Mouse (Mus musculus): ENCODE measurements around the gene Il7r.
A peak's percentile ranks its signal among the peaks of the same experiment; 100 is the strongest.

The Il7r gene

DNA sequence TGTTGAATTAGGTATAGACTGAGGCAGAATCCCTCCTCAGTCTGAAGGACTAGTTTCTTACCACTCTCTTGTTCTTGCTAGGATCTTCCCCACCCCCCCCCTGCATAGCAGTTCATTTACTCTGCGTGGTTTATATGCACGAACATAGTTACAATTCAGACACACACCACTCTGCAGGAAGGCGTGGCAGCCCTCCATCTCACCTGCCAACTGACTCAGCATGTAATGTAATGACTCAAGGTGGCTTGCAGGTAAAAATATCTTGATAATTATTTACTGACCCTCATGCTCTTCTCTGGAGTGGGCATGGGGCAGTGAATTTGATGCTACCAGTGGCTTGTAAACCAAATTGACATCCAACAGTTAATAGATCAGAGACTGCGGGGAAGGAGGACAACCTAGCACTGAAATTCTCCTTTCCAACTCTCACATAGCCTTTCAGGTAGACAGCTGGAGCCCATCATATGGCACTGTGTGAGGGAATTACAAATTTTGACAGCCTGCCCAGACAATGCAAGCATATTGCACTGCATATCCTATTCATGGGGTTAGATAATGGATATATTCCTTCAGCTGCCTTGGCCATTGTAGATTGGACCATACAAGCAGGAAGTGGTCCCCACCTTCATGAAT, 58.8 kb downstream of the Il7r start:
- DNase-seq: peak; percentile 18

DNA sequence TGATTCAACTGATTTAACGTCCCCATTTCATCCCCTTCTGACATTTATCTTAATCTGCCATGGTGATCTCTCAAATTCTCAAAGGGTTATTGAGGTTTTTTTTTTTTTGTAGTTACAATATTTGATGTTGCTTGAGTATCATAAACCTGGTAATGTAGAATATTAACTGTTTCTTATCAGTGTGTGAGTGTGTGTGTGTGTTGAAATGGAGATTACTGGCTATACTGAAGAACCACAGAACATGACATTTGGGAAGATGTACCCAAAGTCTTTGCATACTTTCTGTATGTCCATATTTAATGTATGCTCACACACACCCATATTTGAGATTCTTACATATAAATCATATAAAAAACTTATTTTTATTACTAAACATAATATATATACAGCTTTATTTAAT, 65.9 kb downstream of the Il7r start:
- DNase-seq: no peak

DNA sequence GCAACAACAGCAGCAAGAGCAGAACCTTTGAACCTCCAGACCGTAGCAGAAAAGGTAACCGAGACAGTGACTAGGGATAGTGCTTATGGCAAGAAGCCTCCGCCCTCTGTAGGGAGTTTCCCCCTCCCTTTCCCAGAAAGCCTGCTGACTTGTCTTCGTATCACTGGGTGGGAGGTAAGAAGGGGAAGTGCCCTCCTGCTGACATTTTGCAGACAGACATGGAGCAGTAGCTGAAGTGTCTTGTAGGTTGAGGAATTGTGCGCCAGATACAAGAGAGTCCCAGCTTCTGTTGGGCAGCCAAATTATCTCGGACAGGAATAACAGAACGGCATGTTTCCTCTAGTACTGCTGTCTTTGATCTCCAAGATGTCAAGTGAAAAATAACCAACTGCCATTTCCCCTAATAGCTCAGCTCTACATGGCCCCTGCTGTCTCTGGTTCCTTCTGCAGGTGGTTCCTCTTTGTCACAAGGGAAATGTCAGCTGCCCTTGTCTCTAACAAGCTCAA, 66.4 kb downstream of the Il7r start:
- DNase-seq: no peak

All from cerebellum, adult 8-10 months (tissue).